Mouse (Mus musculus) G1E (cell line): Measurements from ENCODE around the gene Efna4.

ENCODE experiments used
- CTCF ChIP-seq: IDR thresholded peaks from 2 replicates; pipeline ENCODE4 v1.5.1; 2012; ENCODE audit warnings: low read depth, low read length, inconsistent platforms, mixed read lengths
- POLR2AphosphoS5 ChIP-seq: IDR thresholded peaks from 2 replicates; pipeline ENCODE4 v1.6.1; 2012; ENCODE audit warnings: low read depth, low read length, inconsistent platforms; ENCODE audit not compliant: insufficient replicate concordance
- TAL1 ChIP-seq: conservative IDR thresholded peaks from 2 replicates; pipeline ENCODE4 v1.6.1; 2012; ENCODE audit warnings: low read depth, low read length, inconsistent platforms, mixed read lengths

DNA sequence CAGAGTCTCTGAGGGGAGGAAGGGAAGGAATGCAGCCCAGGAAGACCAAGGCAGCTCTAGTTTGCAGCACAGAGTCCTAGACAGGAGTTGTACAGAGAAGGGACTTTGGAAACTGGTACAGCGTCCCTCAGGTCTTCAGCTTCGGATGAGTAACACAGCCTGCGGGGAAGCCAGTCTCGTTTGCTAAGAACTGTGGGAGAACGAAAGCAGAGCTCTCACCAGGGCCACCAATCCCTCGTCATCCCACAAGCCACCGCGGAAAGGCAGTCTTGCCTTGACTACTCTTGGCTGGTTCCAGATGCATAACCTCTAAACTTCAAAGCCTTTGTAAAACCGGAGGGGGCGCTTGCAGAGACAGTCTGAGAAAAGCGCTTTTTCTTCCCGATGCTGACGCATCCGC lies 38.3 kb downstream of the Efna4 start:
- no peak for TF ChIP-seq CTCF
- TF ChIP-seq POLR2AphosphoS5, result no peak
- TF ChIP-seq TAL1, result no peak
